Mouse (Mus musculus) G1E (cell line): ENCODE measurements around the gene Htra3.

Experiments
- CTCF ChIP-seq: IDR thresholded peaks from 2 replicates; pipeline ENCODE4 v1.5.1; 2012; ENCODE audit warnings: low read depth, low read length, inconsistent platforms, mixed read lengths
- GATA1 ChIP-seq: IDR thresholded peaks from 2 replicates; pipeline ENCODE4 v1.6.1; 2012; ENCODE audit warnings: borderline replicate concordance, low read length, inconsistent platforms, mixed read lengths
- GATA2 ChIP-seq: IDR thresholded peaks from 2 replicates; pipeline ENCODE4 v1.6.1; 2012; ENCODE audit warnings: low read depth, low read length, inconsistent platforms, borderline replicate concordance
- POLR2AphosphoS5 ChIP-seq: IDR thresholded peaks from 2 replicates; pipeline ENCODE4 v1.6.1; 2012; ENCODE audit warnings: low read depth, low read length, inconsistent platforms; ENCODE audit not compliant: insufficient replicate concordance

DNA sequence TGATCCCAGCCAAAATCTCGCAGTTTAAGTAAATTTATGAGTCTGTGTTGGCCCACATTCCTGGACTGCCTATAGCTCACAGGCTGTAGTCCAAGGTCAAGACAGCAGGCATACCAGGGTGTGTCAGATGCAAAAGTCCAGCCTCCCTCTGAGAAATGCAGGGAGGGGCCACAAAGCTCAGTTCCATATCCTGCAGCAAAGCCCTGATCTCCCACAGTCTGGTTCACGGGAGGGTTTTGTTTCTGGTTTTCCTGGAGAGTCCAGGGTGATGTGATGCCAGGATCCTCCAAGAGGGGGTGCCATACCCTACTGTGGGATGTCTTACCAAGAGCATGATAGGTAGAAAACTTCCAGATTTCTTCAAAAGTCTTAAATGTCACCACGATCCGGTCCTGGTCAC is 38.4 kb upstream of the Htra3 start:
- TF ChIP-seq POLR2AphosphoS5 (no peak), CTCF (no peak), GATA1 (no peak), GATA2 (no peak)
